Comparison of ENCODE assay signal across 8 mouse cellular contexts in the genomic region with DNA sequence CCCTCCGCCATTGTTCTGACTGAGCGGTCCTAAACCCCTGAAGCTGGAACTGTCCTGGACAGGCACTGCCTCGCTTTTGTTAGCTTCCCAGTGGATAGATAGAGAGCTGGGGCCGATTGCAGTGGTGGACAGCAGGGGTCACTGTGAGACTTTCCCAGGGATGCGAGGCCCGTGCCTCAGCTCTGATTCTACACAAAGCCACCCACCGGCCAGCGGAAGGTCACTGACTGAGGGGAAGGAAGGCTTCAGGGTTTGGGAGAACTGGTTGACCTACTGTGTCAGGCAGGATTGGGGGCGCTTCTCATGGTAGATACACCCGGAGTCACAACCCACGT. TPM values are rescaled to one million over a fixed set of nuclear protein-coding genes. Genes with fewer than 3 reads are reported as not detected.
DNase-seq lines count a peak whose midpoint lies in the region; ATAC-seq and TF ChIP-seq lines count a peak whose summit lies in the region.

No protein-coding gene starts in this region.

- whole genome bisulfite sequencing in lung, embryonic 14.5 days = 48% methylated on average over 11 of the region's 11 CpGs
- whole genome bisulfite sequencing in embryonic facial prominence, embryonic 10.5 days = 43% methylated on average over 11 of the region's 11 CpGs
- 37% methylated on average over 11 of the region's 11 CpGs for WGBS in midbrain, embryonic 10.5 days
- WGBS in stomach, embryonic 14.5 days = 53% methylated on average over 11 of the region's 11 CpGs

- H3K4me3 ChIP-seq in lung, embryonic 14.5 days (ENCODE audit: low read depth, low read length) = no peak overlapping the region
- no peak overlapping the region for H3K4me3 ChIP-seq in embryonic facial prominence, embryonic 10.5 days
- H3K4me3 ChIP-seq in midbrain, embryonic 10.5 days = peak overlapping the region; percentile 29
- H3K4me3 ChIP-seq in stomach, embryonic 14.5 days (ENCODE audit: low read depth, low read length) = no peak overlapping the region

- H3K27me3 ChIP-seq in lung, embryonic 14.5 days (ENCODE audit: insufficient read depth, low read length) = no peaks in the 10 kb centered on the region
- no peaks in the 10 kb centered on the region for H3K27me3 ChIP-seq in embryonic facial prominence, embryonic 10.5 days (replicated peaks; ENCODE audit: low read depth, poor library complexity, severe bottlenecking)
- peaks cover 95% of the 10 kb centered on the region for H3K27me3 ChIP-seq in midbrain, embryonic 10.5 days (ENCODE audit: low read depth, poor library complexity, severe bottlenecking)
- H3K27me3 ChIP-seq in stomach, embryonic 14.5 days (ENCODE audit: control insufficient read depth, insufficient read depth, low read length) = no peaks in the 10 kb centered on the region

- ATAC-seq in lung, embryonic 14.5 days (ENCODE audit: insufficient read depth) = peak; percentile 81
- peak; percentile 62; the same call in 1 of the 2 replicates for ATAC-seq in stomach, embryonic 14.5 days (ENCODE audit: insufficient number of reproducible peaks, insufficient read depth, low FRiP score, low read depth)
- ATAC-seq in megakaryocyte, adult 5-6 weeks (ENCODE audit: poor library complexity, severe bottlenecking) = no peak

- intact Hi-C loops in heart, postnatal 10 days (cut with DNase I) = loop anchor here (1.0 to 10.0 kb wide), 3 partner anchors 294 to 459 kb away; no protein-coding TSS in a partner anchor

- no peak overlapping the region for H3K27ac ChIP-seq in lung, embryonic 14.5 days (ENCODE audit: low read depth)
- peak overlapping the region; percentile 66 for H3K27ac ChIP-seq in embryonic facial prominence, embryonic 10.5 days (replicated peaks)
- peak overlapping the region; percentile 65 for H3K27ac ChIP-seq in midbrain, embryonic 10.5 days (replicated peaks)
- no peak overlapping the region for H3K27ac ChIP-seq in stomach, embryonic 14.5 days (ENCODE audit: low read length)

- no peaks in the 10 kb centered on the region for H3K4me1 ChIP-seq in lung, embryonic 14.5 days (ENCODE audit: insufficient read depth)
- peaks cover 26% of the 10 kb centered on the region for H3K4me1 ChIP-seq in embryonic facial prominence, embryonic 10.5 days
- peaks cover 25% of the 10 kb centered on the region for H3K4me1 ChIP-seq in midbrain, embryonic 10.5 days
- no peaks in the 10 kb centered on the region for H3K4me1 ChIP-seq in stomach, embryonic 14.5 days (ENCODE audit: control insufficient read depth, insufficient read depth, low read length)

- no peak overlapping the region for H3K4me2 ChIP-seq in lung, embryonic 14.5 days
- no peak overlapping the region for H3K4me2 ChIP-seq in stomach, embryonic 14.5 days (replicated peaks; ENCODE audit: low read depth, low read length)

- no peaks in the 10 kb centered on the region for H3K9me3 ChIP-seq in lung, embryonic 14.5 days (ENCODE audit: low read depth, low read length)
- H3K9me3 ChIP-seq in embryonic facial prominence, embryonic 10.5 days = no peaks in the 10 kb centered on the region
- H3K9me3 ChIP-seq in midbrain, embryonic 10.5 days (replicated peaks) = no peaks in the 10 kb centered on the region
- no peaks in the 10 kb centered on the region for H3K9me3 ChIP-seq in stomach, embryonic 14.5 days (ENCODE audit: control insufficient read depth, low read depth, low read length)

- peak; percentile 79 for DNase-seq in lung, embryonic 14.5 days
- no peak for DNase-seq in lung, postnatal 36 days
- DNase-seq in embryonic facial prominence, embryonic 10.5 days (ENCODE audit: low spot score) = peak; percentile 82
- peak; percentile 69 to 76 for DNase-seq in heart, postnatal 10 days
- peak; percentile 36 for DNase-seq in layer of hippocampus, adult 9-11 months
- DNase-seq in midbrain, embryonic 10.5 days (ENCODE audit: low spot score) = peak; percentile 85

- TF ChIP-seq CTCF in lung, embryonic 14.5 days (IDR thresholded peaks at IDR 0.05; ENCODE audit: low read depth) = peak; percentile 77

- peaks cover 58% of the 10 kb centered on the region for H3K36me3 ChIP-seq in lung, embryonic 14.5 days (ENCODE audit: insufficient read depth)
- peaks cover 74% of the 10 kb centered on the region for H3K36me3 ChIP-seq in embryonic facial prominence, embryonic 10.5 days (replicated peaks)
- peaks cover 82% of the 10 kb centered on the region for H3K36me3 ChIP-seq in midbrain, embryonic 10.5 days
- H3K36me3 ChIP-seq in stomach, embryonic 14.5 days (ENCODE audit: control insufficient read depth, insufficient read depth, low read length) = peaks cover 7% of the 10 kb centered on the region

- no peak overlapping the region for H3K9ac ChIP-seq in lung, embryonic 14.5 days
- no peak overlapping the region for H3K9ac ChIP-seq in stomach, embryonic 14.5 days (replicated peaks; ENCODE audit: low read depth, low read length)

RNA-seq across cellular contexts. Expression of gene Rbm19, which starts 29.8 kb away (rescaled TPM):
- 23.0 and 26.9 TPM in 2 replicates for polyA plus RNA-seq in lung, embryonic 14.5 days (2014; fragmentation: Nextera tagmentation; extraction: Ambion mirVana)
- polyA plus RNA-seq in embryonic facial prominence, embryonic 10.5 days (2016; fragmentation: Nextera tagmentation; extraction: Ambion mirVana) = 37.5 and 38.5 TPM in 2 replicates
- 10 to 100 TPM; 23.0 to 26.7 TPM for total RNA-seq in heart, postnatal 10 days (2021)
- 32.0 and 34.2 TPM in 2 replicates for polyA plus RNA-seq in midbrain, embryonic 10.5 days (2016; fragmentation: Nextera tagmentation; extraction: Ambion mirVana)
- polyA plus RNA-seq in stomach, embryonic 14.5 days (2014; fragmentation: Nextera tagmentation; extraction: Ambion mirVana) = 21.6 and 22.4 TPM in 2 replicates
- total RNA-seq in megakaryocyte, adult 5-6 weeks (2015) = 6.5 and 7.1 TPM in 2 replicates
- total RNA-seq in megakaryocyte, adult 5-6 weeks (2017) = 11.7 and 12.4 TPM in 2 replicates

Comparison
In these comparisons a context has a peak if more than half of its experiments do, and no peak if none do; other contexts are left out.
1. H3K27ac ChIP-seq: peak in embryonic facial prominence, embryonic 10.5 days (single experiment) and midbrain, embryonic 10.5 days (single experiment); none in lung, embryonic 14.5 days (single experiment) and stomach, embryonic 14.5 days (single experiment).